ENCODE assay signal across 10 mouse cellular contexts in genomic region chr15:100936176-100936575, GRCm38 (mm10).
A peak's percentile ranks its signal among the peaks of the same experiment; 100 is the strongest.
DNase-seq lines count a peak whose midpoint lies in the region; ATAC-seq and TF ChIP-seq lines count a peak whose summit lies in the region.
"Had no signal": no experiment of that assay in that cellular context is flagged by ENCODE, and none has a peak within 500 bp of the region (broad histone marks: within the 10 kb centered on the region; RNA-seq: fewer than 3 reads in every experiment).

No protein-coding gene starts in this region.

- no peaks in the 10 kb centered on the region for H3K36me3 ChIP-seq in heart, embryonic 14.5 days (ENCODE audit: control insufficient read depth, insufficient read depth, low read length)
- no peaks in the 10 kb centered on the region for H3K36me3 ChIP-seq in hindbrain, embryonic 11.5 days (ENCODE audit: control insufficient read depth, insufficient read depth, low read length)
- H3K36me3 ChIP-seq in limb, embryonic 13.5 days: 0 out of 2 replicates have a peak, but pooled peaks cover 8% of the 10 kb centered on the region

- TF ChIP-seq POLR2A in brain, embryonic 14.5 days (IDR thresholded peaks at IDR 0.05; ENCODE audit: borderline replicate concordance, extremely low read depth, insufficient read depth, insufficient read length, poor library complexity, severe bottlenecking): no peak

- no peak for DNase-seq in heart, adult 8-10 months (ENCODE audit: low spot score)
- peak; percentile 40 for DNase-seq in brain, embryonic 14.5 days (ENCODE audit: low read depth)
- peak; percentile 28 for DNase-seq in hindbrain, embryonic 11.5 days (ENCODE audit: low spot score)
- DNase-seq in cerebellum, postnatal 14 days: no peak
- DNase-seq in urinary bladder, postnatal 4 days (ENCODE audit: low spot score in 2 of 2): no peak
- no peak for DNase-seq in cerebellum, adult 11 months
- DNase-seq: adrenal gland, adult 8-10 months; thymus, adult 2 months had no signal

- ATAC-seq in heart, embryonic 14.5 days (ENCODE audit: insufficient number of reproducible peaks, insufficient read depth, low FRiP score, low read depth): no peak
- no peak for ATAC-seq in hindbrain, embryonic 11.5 days (ENCODE audit: low FRiP score)
- no peak for ATAC-seq in limb, embryonic 13.5 days (ENCODE audit: low FRiP score, low read depth)

- no peaks in the 10 kb centered on the region for H3K27me3 ChIP-seq in heart, embryonic 14.5 days (ENCODE audit: control insufficient read depth, insufficient read depth, low read length)
- no peaks in the 10 kb centered on the region for H3K27me3 ChIP-seq in hindbrain, embryonic 11.5 days (ENCODE audit: control insufficient read depth, insufficient read depth, low read length)
- no peaks in the 10 kb centered on the region for H3K27me3 ChIP-seq in limb, embryonic 13.5 days

- WGBS in heart, embryonic 14.5 days: 60% methylated on average over 24 of the region's 24 CpGs
- WGBS in hindbrain, embryonic 11.5 days: 57% methylated on average over 24 of the region's 24 CpGs
- 49% methylated on average over 24 of the region's 24 CpGs for WGBS in limb, embryonic 13.5 days

- H3K4me1 ChIP-seq in heart, embryonic 14.5 days (ENCODE audit: control insufficient read depth in 2 of 2, insufficient read depth in 2 of 2, low read length in 2 of 2): no peaks in the 10 kb centered on the region
- H3K4me1 ChIP-seq in hindbrain, embryonic 11.5 days (replicated peaks; ENCODE audit: control insufficient read depth, insufficient read depth, low read length): 0 out of 2 replicates have a peak, but pooled peaks cover 3% of the 10 kb centered on the region
- H3K4me1 ChIP-seq in limb, embryonic 13.5 days: peaks cover 38% of the 10 kb centered on the region

- H3K4me3 ChIP-seq in heart, embryonic 14.5 days (ENCODE audit: control insufficient read depth in 1 of 2, insufficient read depth in 1 of 2, low read depth in 1 of 2, low read length in 2 of 2): 0 out of 4 replicates have a peak overlapping the region, but pooled peaks of 1 of the 2 experiments have one; percentile 2
- H3K4me3 ChIP-seq in hindbrain, embryonic 11.5 days (ENCODE audit: low read depth, low read length): no peak overlapping the region
- peak overlapping the region; percentile 33 for H3K4me3 ChIP-seq in limb, embryonic 13.5 days

- H3K4me2 ChIP-seq in heart, embryonic 14.5 days (ENCODE audit: low read length): peak overlapping the region; percentile 31
- H3K4me2 ChIP-seq in hindbrain, embryonic 11.5 days (replicated peaks; ENCODE audit: low read depth, low read length): 0 out of 2 replicates have a peak overlapping the region, but pooled peaks have one; percentile 6
- H3K4me2 ChIP-seq in limb, embryonic 13.5 days (replicated peaks): peak overlapping the region; percentile 51

- H3K27ac ChIP-seq in heart, embryonic 14.5 days (replicated peaks in 1 of 2; ENCODE audit: control insufficient read depth in 1 of 2, insufficient read depth in 1 of 2, low read depth in 2 of 2, low read length in 2 of 2): no peak overlapping the region
- H3K27ac ChIP-seq in hindbrain, embryonic 11.5 days (ENCODE audit: low read depth, low read length): peak overlapping the region; percentile 33; the same call in 1 of the 2 replicates
- no peak overlapping the region for H3K27ac ChIP-seq in limb, embryonic 13.5 days

- H3K9ac ChIP-seq in heart, embryonic 14.5 days (ENCODE audit: low read length): no peak overlapping the region
- no peak overlapping the region; the same call in 1 of the 2 replicates for H3K9ac ChIP-seq in hindbrain, embryonic 11.5 days (ENCODE audit: low read depth, low read length)
- peak overlapping the region; percentile 53 for H3K9ac ChIP-seq in limb, embryonic 13.5 days

- H3K9me3 ChIP-seq in heart, embryonic 14.5 days (ENCODE audit: control insufficient read depth, low read length): no peaks in the 10 kb centered on the region
- H3K9me3 ChIP-seq in hindbrain, embryonic 11.5 days (ENCODE audit: control insufficient read depth, low read length): no peaks in the 10 kb centered on the region
- no peaks in the 10 kb centered on the region for H3K9me3 ChIP-seq in limb, embryonic 13.5 days

- TF ChIP-seq CTCF in brain, embryonic 14.5 days (IDR thresholded peaks at IDR 0.05; ENCODE audit: borderline replicate concordance, extremely low read depth, insufficient read depth, insufficient read length): no peak

Comparison
In these comparisons a context has a peak if more than half of its experiments do, and no peak if none do; other contexts are left out.
1. DNase-seq: peak in brain, embryonic 14.5 days (single experiment) and hindbrain, embryonic 11.5 days (single experiment); none in heart, adult 8-10 months (single experiment), cerebellum, postnatal 14 days (0 of 2), urinary bladder, postnatal 4 days (0 of 2) and cerebellum, adult 11 months (single experiment).
2. Peak in every context shown above with its lines, with median percentiles within 50 percentile points of each other: H3K4me2 ChIP-seq.